Mouse (Mus musculus) left cerebral cortex, postnatal 14 days (tissue): Measurements from ENCODE around the gene Gjb1. TPM values are rescaled to one million over a fixed set of nuclear protein-coding genes. Genes with fewer than 3 reads are reported as not detected.
A peak's percentile ranks its signal among the peaks of the same experiment; 100 is the strongest.
"Not testable (repeated sequence)": the region's sequence is repeated elsewhere in the genome, so short reads cannot be mapped to it uniquely, and the experiment has no call there.

Experiments
- DNase-seq, 2 experiments: peaks; one replicate each; pipeline ENCODE4 v3.0.0; 2021 to 2022; ENCODE audit warnings: low spot score in 2 of 2, mixed read lengths in 1 of 2
- intact Hi-C: fragments of 180-260 bp; cut with DNase I; formaldehyde crosslinking; loops from one replicate; pipeline ENCODE4 v1.15.1; 2025
- long read RNA-seq, 2 experiments: library from polyadenylated mRNA; stranded (forward); transcript quantifications; one replicate each; pipeline ENCODE4 v2.0.0; 2021
- total RNA-seq, 2 experiments: library from RNA; stranded (reverse); gene quantifications; 2 replicates each; pipeline ENCODE4 v1.2.3; 2021

The Gjb1 gene
- 1 to 10 TPM; 1.3 to 4.7 TPM for total RNA-seq
- long read RNA-seq, experiment 1, transcript Gjb1-203 (2 exons, 1,585 nt) = major isoform, 8 of 8 reads
- long read RNA-seq, experiment 1, partial matches to known transcripts = 0 of 8 reads
- long read RNA-seq, experiment 1, other reads (novel, unspliced or antisense) = 0 of 8 reads
- long read RNA-seq, experiment 2, partial matches to known transcripts = 0 of 2 reads
- long read RNA-seq, experiment 2, other reads (novel, unspliced or antisense) = 1 of 2 reads

DNA sequence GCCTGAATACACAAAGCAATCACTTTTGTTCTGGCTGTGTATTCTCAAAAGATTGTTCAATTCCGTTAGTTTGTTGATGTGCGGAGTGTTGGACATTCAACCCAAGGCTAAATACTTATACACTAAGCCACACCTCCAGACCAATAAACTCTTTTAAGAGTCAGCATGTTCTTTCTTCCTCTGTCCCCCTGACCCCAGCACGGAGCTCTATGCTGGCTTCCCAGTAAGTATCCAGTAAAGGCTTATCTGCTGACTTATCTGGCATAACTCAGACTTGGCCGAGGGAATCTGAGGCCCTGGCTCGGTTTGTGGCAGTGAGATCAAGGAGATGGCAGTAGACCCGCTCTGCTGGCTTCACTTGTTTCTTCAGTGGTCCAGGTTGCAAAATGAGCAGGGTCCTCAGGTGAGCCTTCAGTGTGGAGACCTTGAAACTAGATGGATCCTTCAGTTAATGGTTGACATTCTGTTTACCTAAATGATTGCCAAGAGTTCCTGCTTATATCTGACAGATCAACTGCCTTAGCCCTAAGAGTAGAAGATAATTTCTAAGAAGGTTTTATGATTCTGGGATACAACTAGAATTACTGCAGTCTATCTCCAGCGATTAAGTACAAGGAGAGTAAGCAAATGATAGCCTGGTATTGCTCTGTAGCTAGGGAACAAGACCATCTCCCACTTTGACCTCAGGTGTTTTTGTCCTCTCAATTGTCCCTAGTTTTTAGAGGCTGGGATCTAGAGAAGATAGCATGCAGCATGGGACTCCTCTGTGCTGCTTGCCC is at the start of gene Gjb1:
Gene Gjb1 (plus strand): TSS at position 189 of the 779 bp plus-strand sequence.
- no peak for DNase-seq
- intact Hi-C loops = no loop called here

DNA sequence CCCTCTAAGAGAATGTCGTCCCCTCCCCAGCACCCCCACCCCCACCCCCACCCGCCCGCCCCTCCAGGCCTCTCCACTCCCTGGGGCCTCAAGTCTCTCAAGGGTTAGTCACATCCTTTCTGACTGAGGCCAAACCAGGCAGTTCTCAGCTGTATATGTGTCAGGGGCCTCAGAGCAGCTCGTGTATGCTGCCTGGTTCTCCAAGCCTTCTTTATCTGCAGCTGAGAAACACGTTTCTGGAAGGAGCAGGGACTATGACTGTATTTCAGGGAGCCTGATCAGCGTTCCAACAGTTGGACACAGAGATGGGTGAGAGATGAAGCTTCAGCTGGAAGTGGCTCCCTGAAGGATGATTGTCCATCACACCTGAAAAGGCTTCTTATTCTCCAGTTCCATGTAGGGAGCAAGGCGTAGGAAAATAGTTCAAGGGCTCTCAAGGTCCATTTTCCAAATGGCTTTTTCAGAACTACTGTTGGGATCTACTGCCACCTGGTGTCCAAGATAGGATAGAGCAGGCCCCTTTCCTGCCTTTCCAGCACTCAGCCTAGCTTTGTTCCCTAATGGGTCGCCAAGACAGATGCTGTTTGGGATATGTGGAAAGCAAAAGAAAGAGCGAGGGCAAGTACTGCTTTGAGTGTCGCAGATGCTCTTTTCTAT is 46.7 kb upstream of the Gjb1 start:
- intact Hi-C loops = loop anchor here (2.0 kb wide), 1 partner anchor 197 kb away; no protein-coding TSS in a partner anchor

DNA sequence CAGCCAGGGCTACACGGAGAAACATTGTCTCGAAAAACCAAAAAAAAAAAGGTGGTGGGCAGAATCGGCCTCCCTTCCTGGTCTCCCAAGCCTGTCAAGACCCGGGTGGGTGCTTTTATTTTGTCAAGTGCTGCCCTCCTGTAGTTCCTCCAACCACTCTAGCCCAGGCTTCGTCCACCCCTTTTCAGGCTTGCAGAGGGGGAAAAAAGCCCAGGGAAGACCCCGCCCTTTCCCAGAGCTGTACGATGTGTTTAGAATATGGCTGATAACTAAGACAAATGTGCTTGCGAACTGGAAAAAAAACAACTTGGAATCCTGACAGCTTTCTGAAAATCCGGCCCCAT is 44.2 kb upstream of the Gjb1 start:
- no peak for DNase-seq
- intact Hi-C loops = no loop called here

More for the DNA sequence above, 46.7 kb upstream of the Gjb1 start:
- peak; percentile 62 to 69 for DNase-seq

- intact Hi-C loops = no loop called here
- peak; percentile 84 to 96 for DNase-seq
Observed at GRCm38 (mm10) chrX:101332375-101333211, 43.6 kb upstream of the Gjb1 start.

DNA sequence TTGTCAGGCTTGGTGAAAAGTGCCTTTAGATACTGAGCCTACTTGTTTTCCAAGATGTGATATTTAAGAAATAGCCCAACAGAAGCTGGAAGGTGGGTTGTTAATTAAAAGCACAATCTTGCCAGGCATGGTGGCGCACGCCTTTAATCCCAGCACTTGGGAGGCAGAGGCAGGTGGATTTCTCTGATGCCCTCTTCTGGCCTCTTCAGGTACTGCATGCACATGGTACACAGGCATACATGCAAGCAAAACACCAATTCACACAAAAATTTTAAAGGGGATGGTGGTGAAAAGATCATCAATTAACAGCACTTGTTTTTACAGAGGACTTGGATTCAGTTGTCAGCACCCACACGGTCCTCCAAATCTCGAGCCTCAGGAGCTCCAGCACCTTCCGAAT is 41.6 kb upstream of the Gjb1 start:
- no peak for DNase-seq
- intact Hi-C loops = no loop called here

DNA sequence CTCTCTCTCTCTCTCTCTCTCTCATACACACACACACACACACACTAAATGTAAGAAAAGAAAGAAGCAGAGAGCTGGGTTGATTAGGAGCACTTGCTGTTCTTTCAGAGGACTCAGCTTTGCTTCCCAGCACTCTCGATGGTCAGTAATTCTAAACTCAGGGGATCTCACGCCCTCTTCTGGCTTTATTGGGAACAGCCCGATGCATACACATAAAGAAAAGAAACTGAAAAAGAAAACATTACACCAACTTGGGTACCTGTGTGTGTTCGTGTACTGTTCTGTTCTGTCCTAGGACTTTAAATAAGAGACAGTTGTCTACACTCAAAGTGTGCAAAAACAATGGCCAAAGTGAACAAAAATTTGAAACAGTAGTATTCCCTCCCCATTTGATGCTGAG is 37.5 kb upstream of the Gjb1 start:
- intact Hi-C loops = no loop called here
- DNase-seq = no peak

GRCm38 (mm10) chrX:101342837-101343236 is 33.3 kb upstream of the Gjb1 start:
- intact Hi-C loops, DNase-seq: not testable (repeated sequence)

DNA sequence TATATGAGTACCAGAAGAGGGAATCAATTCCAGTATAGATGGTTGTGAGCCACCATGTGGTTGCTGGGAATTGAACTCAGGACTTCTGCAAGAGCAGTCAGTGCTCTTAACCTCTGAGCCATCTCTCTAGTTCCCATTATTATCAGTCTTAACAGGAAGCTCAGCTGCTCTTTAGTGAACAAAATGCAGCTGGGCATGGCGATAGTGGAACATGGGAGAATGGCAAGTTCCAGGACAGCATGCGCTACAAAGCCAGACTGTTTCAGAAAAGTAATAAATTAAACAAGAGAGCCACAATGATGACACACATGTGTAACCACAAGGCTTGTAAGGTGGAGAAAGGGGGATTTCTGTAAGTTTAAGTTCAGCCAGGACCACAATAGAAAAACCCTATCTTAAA is 30.7 kb upstream of the Gjb1 start:
- no peak for DNase-seq
- intact Hi-C loops = no loop called here

GRCm38 (mm10) chrX:101346475-101346874 is 29.7 kb upstream of the Gjb1 start:
- intact Hi-C loops = no loop called here
- DNase-seq = no peak

DNA sequence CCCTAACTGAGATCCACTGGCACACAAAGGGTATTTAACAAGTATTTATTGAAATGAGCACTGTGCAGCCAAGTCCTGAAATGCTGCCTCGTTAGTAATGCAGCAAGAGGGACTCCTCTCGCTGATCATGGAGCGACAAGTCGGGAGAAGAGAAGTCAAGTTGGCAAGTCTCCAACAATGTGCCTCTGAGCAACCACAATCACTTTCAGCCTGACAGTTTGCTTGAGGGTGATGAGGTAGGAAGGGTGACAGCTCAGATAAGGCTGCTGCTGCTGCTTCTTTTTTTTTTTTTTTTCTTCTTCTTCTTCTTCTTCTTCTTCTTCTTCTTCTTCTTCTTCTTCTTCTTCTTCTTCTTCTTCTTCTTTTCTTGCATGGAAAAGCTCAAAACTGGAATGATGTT is 25.0 kb upstream of the Gjb1 start:
- intact Hi-C loops = no loop called here
- DNase-seq = no peak

DNA sequence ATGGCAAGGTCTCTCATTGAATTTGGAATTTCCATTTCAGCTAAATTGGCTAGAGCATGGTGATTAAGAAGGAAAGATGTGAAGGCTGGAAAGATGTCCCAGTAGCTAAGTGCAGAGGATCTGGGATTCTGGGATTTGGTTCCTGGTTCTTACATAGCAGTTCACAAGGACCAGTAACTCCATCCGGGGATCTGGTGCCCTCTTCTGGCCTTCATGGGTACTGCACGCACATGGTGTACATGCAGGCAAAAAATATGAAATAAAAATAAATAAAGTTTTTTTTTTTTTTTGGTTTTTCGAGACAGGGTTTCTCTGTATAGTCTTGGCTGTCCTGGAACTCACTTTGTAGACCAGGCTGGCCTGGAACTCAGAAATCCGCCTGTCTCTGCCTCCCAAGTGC is 17.3 kb upstream of the Gjb1 start:
- intact Hi-C loops, DNase-seq: not testable (repeated sequence)

DNA sequence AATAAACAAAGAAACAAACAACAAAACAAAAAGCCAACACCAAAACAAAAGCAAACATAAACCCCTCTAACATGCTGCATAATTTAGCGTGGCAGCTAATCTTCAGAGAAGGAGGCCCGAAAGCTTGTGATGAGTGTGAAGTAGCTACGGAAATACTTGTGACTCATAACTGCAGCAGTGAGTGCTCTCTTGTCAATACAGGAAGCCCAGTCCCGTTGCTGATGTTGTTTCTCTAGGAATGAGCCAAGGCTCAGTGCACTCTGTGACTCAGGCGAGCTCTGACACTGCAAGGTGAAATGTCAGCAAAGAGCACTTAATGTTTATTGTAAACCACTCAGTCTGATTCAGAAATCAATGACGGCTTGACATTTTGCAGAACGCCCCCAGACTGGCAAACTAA is 7.2 kb upstream of the Gjb1 start:
- no peak for DNase-seq
- intact Hi-C loops = no loop called here

DNA sequence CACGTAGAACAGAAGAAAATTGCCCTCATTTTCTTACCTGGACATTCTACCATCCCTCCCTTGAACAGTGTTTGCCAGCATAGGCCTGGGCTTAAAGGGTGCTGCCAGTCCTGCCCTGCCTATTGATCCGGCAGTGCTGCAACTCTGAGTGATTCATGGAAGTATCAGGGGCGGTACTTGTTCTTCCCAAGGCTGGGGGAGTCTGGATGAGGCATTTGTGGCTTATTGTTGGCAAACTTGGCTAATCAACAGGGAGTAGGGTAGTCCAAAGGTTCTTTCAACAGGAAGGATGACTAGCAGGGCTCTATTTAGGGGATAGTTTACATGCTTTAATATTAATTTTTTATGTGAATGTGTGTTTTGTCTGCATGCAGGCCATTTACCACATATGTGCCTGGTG is 5.6 kb upstream of the Gjb1 start:
- intact Hi-C loops = no loop called here
- no peak for DNase-seq

GRCm38 (mm10) chrX:101372946-101373345 is 3.2 kb upstream of the Gjb1 start:
- no peak for DNase-seq
- intact Hi-C loops = no loop called here

GRCm38 (mm10) chrX:101377076-101377475 is 898 bp downstream of the Gjb1 start:
- no peak for DNase-seq
- intact Hi-C loops = no loop called here

- DNase-seq = no peak
- intact Hi-C loops = no loop called here
Observed at GRCm38 (mm10) chrX:101379744-101380143, 3.6 kb downstream of the Gjb1 start.

GRCm38 (mm10) chrX:101383455-101383854 is 7.3 kb downstream of the Gjb1 start:
- no peak for DNase-seq
- intact Hi-C loops = no loop called here

DNA sequence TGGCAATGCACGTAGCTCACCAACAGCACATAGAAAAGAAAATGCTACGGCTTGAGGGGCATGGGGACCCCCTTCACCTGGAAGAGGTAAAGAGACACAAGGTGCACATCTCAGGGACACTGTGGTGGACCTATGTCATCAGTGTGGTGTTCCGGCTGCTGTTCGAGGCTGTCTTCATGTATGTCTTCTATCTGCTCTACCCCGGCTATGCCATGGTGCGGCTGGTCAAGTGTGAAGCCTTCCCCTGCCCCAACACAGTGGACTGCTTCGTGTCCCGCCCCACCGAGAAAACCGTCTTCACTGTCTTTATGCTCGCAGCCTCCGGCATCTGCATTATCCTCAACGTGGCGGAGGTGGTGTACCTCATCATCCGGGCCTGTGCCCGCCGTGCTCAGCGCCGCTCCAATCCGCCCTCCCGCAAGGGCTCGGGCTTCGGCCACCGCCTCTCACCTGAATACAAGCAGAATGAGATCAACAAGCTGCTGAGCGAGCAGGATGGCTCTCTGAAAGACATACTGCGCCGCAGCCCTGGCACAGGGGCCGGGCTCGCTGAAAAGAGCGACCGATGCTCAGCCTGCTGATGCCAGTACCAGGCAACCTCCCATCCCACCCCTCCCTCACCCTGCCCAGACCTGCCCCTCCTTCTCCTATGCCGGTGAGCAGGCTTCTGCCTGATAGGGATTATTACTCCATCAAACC is 8.4 kb downstream of the Gjb1 start:
- no peak for DNase-seq
- intact Hi-C loops = no loop called here

GRCm38 (mm10) chrX:101386222-101386621 is 10.0 kb downstream of the Gjb1 start:
- no peak for DNase-seq
- intact Hi-C loops = no loop called here
